Mouse (Mus musculus) layer of hippocampus, adult 18-20 months (tissue): Measurements from ENCODE around the gene Appl1. TPM values are rescaled to one million over a fixed set of nuclear protein-coding genes. Genes with fewer than 3 reads are reported as not detected.

Source experiments
- total RNA-seq, 2 experiments: library from RNA; stranded (reverse); gene quantifications; 2 replicates each; pipeline ENCODE4 v1.2.3; 2021

The Appl1 gene
- total RNA-seq, 2 experiments from 2014 or later: 66.3 to 67.8 TPM

Other genes with a start within 250 kb of the Appl1 start
- gene Asb14, start 76.7 kb downstream of the Appl1 start, total RNA-seq: under 1 TPM in 1 of 2 experiments, not detected in 1; 0.43 TPM
- not detected for gene Hesx1, start 23.2 kb upstream of the Appl1 start, total RNA-seq
- 1 to 10 TPM; 3.6 to 3.9 TPM for gene Il17rd, start 67.7 kb upstream of the Appl1 start, total RNA-seq
- 10 to 100 TPM; 84.2 to 92.7 TPM for gene Arhgef3, start 143.7 kb upstream of the Appl1 start, total RNA-seq